Mouse (Mus musculus) cerebellum, postnatal 36 days (tissue): Measurements from ENCODE around the gene Zyx.

Experiments used
- DNase-seq, 2 experiments: peaks; one replicate each; pipeline ENCODE4 v3.0.0; 2021 to 2022; ENCODE audit warnings: mixed read lengths in 2 of 2

Zyx gene

DNA sequence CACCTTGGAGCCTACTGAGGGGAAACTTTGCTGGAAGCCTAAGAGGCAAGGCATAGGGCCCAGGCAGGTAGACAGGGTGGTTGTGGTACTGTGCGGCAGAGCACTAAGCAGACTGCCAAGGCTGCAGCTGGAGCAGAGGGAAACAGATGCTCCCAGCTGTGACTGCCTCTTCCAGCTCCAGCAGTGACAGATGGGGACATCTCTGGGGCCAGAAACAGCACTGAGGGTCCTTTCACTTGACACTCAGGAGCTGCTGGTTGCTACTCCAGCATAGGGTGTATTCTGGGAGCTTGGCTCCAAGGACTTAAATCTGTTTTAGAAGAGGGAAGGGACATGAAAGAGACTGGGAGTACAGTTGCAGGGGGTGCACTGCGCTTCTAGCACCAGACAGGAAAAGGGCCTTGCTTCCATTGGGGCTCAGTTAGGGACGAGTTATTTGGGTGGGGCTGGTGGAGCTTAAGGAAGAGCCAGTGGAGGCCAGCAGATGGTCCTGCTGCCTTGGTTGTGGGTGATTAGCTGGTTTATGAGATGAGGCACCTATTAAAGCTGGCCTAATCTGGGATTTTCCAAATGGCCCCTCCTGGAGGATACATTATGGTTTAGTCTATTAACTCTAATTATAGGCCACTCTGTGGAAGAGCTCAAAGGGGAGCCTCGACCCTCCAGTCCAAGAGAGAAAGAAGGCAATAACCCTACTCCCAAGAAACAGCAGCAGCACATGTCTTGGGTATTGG is 21.4 kb downstream of the Zyx start:
- no peak for DNase-seq

DNA sequence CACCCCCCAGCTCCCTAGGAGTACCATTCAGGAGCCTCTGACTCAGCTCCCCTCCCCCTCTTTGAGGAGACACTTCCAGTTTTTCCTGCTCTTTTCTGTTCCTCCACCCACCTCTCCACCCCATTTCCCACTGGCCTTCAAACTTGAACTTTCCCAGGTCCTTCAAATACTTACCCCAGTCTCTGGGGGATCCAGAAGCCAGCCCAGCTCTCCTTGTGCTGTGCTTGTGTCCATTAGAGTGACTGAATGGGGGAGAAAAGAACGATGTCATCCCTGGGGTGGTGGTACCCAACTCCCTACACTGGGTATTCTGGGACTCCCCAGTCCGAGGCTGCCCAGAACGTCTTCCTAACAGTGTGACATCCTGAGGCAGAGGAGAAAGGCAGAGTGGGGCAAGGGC is 22.6 kb downstream of the Zyx start:
- no peak for DNase-seq

DNA sequence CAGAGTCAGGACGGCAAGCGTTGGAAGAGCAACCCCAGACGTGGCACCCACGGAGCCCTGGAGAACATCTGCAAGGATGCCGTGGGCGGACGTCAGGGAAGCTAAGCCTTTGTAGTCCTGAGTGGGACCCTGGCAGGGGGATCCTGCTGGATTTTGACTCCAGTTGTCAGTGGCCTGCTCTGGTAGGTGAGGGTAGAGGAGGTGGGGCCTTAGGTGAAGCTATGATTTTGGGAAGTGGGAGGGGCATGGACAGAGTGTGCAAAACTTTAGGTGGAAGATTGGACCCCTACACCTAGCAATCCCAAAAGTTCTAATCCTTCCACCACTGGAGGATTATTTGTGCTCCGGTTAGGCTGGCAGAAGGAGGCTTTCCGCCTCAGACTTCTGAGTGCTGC is 23.0 kb downstream of the Zyx start:
- no peak for DNase-seq

DNA sequence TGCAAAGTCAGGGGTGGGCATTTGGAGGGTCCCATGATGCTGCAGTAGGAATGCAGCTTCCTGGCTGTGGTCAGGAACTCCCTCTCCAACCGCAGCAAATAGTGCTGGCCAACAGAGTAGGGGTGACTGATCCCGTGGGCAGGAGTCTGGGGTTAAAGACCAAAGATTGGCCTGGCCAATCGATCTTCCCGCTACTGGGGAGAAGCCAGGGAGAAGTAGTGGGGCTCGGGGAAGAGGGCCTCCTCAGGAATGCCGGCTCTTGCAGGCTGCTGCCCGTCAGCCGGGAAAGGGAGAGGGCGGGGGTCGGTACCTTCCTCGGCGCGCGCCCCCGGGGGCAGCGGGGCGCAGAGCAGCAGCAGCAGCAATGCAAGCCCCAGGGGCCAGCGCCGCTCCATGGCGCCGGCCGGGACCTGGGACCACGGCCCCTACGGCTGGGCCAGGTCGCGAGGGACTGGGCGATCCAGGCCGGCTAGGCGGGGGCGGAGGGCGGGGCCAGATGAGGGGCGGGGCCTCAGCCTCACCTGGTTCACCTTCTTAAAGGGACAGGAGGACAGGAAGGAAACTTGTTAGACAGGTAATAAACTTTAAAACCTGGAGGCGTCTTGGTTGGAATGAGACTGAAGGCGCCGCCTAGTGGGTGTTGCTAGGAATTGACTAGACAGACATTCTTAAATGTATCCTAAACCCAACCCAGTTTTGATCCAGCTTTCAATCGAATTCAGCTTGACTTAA is 23.6 kb downstream of the Zyx start, which contains the start of gene Epha1:
Gene Epha1, minus strand, starts transcription at position 453 of the 732 bp plus-strand sequence.
- peak; percentile 64 to 70 for DNase-seq

DNA sequence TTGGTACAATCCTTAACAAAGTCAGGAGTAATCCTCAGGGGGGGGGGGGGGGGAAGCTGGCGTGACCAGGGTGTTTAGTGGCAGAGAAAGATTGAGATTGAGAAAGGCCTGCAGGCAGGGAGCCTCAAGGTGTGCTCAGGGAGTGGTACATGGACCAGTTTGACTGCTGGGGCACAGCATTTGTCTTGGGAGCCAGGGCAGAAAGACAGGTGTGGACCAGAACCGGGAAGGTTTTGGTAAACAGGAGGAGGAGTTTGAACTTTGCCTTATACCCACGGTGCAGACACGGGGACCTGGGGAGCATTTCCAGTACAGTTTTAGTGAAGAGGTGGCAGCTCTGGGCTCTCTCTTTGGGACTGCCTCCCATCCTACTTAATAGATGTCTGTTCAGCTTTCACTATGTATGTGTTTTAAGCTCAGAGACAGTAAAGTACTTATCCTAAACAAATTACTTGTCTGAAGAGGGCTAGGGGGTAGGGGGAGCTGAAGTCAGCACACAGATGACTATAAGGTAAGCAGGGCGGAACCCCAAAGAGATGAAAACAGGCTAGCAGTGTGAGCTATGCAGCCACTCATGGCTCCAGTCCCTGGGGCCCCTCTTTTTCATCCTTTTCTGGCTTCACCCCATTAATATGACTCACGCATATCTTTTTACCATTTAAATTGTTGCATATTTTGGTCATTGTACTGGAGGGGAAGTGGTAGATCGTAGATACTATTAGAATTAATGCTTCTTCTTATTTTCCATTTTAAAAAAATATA is 24.4 kb downstream of the Zyx start:
- no peak for DNase-seq

DNA sequence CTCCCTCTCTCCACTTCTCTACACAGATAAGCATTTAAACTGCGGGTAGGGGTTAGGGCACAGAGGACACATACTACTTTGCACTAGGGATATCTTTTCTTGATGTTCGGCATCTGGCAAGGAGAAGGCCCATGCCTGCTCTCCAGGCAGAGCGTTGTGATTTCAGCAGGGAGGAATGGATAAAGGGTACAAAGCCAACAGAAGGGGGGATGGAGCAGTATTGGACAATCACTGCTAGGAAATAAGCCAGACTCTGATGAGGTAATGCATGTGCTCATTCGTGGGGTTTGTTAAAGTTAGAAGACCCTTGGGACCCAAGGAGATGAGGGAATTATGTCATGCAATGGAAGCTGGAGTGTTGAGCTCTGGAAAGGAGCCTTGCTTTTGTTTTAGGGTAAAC is 25.3 kb downstream of the Zyx start:
- DNase-seq: no peak

DNA sequence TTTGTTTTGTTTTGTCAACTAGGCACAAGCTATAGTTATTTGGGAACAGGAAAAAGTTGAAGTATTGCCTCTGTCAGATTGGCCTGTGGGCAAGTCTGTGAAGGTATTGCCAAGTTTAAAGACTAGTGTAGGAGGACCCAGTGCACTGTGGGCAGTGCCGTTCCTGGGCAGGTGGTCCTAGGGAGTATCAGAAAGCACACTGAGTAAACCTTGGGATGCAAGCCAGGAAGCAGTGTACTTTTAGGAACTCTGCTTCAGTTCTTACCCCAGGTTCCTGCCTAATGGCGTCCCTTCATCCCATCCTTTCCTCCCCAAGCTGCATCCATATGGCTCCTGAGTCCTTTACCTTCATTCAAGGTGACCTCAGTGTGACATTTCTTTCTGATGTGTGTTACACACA is 25.7 kb downstream of the Zyx start:
- no peak for DNase-seq

DNA sequence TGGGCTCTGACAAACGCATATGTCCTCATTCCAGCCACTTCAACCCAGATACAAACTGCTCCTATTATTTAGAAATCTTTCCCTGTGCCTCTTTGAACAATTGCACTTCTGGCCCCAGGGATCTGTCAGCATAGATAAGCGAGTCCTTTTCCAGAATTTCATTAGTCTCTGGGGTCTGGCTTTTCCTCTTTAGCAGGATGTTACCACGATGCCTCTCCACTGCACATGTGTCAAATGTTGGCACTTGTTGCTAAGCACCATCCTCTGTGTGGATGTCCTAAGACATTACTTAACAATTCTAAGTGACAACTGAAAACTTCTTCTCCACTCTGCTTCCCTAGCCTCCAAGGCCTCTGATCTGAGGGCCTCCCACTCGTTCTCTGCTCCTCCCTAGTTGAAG is 26.6 kb downstream of the Zyx start:
- DNase-seq: no peak

DNA sequence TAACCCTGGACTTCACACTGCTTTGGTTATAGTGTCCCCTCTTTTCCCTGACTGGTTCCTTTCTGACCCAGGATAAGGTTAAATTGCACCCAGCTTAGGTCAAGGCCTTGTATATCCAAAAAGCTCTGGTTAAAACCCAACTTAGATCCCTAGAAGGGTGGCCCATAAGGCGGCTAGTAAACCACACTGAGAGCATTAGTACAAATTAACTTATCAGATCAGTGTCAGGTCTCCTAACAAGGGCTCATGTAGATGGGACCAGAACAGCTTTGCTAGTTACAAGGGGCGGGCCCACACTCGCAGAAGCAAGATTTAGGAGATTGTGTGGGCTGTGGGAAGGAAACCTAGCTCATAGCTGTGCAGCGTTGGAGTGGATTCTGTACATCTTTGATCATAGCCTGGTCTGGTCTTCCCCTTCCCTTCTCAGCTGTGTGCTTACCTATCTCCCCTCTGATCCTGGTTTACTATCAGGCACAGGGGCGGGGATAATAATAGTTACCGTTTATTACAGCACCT is 27.1 kb downstream of the Zyx start:
- DNase-seq: no peak

DNA sequence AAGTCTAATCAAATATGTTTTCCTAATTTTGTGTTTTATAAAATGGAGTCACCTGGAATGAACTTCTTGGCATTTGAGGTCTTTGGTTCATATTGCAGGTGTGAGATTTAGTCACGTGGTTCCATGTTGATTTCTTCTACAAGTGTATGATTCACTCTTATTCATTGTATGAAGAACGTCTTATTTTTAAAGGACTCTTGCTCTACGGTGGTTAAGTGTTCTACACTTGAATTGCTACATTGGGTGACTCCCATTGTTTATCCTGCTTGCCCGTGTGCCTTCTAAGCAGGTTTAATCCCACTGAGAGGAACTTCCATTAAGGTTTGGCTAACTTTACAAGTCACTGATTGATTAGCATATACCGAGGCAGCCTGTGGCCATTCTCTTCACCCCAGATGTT is 27.9 kb downstream of the Zyx start:
- DNase-seq: no peak

DNA sequence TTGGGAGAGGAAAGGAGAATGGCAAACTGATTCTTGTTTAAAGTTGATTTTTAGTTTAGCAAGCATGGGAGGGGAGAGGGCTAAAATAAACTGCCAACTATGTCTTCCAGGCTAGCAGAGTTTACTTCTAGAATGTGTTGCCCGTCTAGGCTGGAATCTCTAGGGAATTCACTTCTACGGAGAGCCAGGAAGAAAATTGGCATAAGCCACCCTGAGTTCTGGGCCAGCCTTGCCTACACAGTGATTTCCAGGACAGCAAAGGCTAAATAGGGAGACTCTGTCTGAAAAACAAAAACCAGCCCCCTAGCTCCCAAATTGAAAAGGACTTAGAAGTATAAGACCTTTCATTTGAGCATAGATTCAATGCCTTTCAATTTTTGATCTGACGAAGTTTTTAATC is 30.1 kb downstream of the Zyx start:
- no peak for DNase-seq

DNA sequence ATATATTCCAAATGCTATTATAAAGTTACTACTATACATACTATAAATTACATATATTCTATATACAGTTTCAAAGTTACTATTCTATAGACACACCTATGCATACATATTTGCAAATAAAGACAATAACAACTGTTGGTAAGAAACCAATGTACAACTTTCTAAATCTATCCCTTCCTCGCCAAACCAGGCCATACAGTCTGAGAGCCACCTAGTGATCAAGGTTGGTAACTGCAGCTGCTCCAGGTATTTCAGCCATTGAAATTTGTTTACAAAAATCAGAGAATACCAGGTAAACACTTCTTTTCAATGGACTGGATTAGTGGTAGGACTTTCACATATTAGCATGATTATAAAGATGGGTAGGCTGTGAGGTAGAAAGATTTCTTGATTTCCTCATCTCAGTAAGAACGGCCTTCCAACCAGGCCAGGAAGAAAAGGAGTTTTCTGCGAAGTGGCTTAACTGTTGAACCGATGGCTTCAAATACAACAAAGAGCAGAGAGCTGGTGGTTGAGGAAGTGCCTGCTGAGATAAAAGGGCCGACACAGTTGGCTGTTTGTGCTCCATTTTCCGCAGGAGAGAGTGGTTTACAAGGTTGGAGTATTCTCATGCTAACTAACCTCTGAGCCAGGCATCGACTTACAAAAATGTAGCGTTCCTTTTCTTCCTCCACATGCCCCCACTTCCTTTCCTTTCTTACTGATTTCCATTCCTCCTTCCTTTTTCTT is 31.1 kb downstream of the Zyx start:
- DNase-seq: peak; percentile 55 to 64

DNA sequence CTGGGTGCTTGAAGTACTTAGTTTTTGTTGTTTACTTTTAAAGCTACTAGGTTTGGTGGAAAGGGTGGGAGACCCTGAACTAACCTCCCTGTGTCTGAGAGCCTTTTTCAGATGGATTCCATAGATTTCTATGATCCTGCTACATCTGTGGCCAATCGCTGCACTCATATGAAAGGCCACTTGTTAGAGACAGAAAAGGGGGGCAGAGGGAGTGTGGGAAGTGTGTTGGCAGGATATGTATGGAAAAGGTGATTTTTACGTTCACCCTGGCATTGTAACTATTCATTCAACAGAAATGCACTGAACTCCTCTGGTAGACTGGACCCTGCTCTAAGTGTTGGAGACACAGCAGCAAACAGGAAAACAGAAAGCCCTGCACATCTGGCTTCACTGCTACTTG is 31.8 kb downstream of the Zyx start:
- DNase-seq: no peak

DNA sequence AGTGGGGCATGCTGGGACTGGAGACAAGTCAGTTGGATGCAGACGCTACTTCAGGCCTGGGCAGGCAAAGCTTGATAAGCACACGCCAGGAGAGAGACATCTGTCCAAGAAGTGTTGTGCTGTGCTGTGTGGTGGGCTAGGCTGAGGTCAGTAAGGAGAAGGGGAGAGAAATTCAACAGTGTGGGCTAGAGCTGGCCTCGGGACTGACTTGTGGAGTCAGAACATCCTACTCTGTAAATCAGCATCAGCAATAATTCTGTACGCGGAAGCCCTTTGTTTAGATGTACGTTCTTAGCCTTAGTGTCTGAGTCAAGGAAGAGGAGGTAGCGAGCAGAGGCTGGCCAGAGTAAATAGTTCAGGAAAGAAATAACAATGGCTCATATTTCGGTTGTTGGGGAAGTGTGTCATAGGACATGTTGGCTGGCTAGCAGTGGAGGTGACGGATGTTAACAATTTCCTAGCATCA is 32.5 kb downstream of the Zyx start:
- DNase-seq: no peak

DNA sequence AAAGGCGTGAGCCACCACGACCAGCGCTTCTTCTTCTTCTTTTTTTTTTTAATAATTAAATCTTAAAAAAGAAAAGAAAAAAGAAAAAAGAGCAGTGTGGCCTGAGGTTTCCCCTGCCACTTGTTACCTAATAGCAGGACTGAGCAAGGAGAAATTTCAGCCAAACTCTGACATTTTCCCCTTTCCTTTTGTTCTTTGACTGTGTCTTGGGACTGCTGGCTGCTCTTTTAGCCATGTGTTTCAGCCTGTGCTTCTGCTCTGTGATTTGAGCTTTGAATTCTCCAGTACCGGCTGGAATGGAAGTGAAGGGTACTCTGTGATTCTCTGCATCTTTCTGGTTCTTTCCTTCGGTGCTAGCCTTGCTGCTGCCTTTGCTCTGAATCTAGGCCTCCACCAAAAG is 33.9 kb downstream of the Zyx start:
- DNase-seq: no peak

DNA sequence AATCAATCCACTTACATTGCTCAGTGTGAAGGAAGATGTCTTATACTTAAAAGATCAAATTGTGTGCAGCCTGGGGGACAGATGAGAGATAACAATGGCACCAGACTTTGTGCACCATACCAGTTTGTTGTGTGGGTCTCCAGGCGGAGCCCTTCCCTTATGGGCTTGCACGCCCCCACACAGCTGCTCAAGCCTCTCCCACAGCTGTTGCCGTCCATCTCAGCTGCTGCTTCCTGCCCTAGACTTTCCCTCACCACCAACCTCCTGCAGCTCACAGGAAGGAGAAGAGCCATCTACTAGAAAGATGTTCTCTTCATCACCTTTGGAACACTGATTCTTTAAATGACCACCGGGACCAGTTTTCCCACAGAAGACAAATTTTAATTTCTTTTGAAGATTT is 36.2 kb downstream of the Zyx start:
- no peak for DNase-seq

DNA sequence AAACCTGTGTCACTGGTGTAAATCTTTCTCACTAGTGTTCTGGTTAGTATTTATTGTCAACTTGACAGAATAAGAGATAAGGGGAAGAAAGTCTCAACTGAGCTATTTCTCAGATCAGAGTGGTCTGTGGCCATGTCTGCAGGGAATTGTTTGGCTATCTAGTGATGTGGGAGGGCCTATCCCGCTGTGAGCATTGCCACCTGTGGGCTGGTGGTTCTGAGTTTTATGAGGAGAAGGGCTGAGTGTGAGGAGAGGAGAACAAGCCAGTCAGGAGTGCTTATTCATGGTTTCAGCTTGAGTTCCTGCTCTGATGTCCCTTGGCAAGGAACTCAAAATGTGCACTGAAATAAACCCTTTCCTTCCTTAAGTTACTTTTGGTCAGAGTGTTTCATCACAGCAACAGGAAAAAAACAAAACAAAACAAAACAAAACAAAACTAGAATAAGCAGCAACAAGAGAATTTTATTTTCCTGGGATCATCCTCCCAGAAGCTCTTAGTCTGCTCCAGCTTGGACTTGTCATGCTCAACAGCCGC is 42.4 kb downstream of the Zyx start:
- no peak for DNase-seq

DNA sequence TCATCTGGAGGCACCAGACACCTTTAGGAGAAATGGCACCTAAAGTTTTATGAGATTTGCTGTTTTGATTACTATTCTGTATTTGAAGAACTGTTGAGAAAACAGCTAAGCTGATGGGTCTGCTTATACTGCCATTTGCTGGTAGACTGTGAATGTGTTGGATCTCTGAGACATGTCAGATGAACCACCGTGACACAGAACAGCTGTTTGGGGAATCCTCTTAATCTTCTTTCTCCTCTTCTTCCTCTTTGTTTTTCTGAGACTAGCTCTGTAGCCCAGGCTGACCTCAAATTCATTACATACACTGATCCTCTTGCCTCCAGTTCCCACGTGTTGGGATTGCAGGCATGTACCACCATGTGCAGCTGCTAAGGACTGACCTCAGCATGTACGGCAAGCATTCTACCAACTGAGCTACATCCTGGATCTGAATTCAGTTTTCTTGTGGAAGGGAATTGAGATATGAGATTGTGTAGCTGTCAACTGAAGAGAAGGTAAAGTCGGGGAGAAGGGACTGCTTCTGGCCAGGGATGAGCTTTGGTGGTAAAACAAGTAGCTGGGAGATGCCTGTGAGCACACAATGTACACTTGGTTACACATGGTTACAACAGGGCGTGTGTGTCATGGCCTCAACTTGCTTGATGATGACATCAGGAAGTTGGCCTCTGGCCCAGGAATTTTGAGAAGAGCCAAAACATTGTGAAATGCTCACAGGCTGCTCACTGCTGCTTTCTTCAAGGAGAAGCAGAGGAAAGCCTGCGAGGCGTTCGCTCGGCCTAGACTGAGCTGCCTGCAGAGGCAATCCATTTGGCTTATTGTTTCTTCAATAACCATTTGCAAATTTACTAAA is 46.8 kb downstream of the Zyx start:
- peak; percentile 33 to 44 for DNase-seq

DNA sequence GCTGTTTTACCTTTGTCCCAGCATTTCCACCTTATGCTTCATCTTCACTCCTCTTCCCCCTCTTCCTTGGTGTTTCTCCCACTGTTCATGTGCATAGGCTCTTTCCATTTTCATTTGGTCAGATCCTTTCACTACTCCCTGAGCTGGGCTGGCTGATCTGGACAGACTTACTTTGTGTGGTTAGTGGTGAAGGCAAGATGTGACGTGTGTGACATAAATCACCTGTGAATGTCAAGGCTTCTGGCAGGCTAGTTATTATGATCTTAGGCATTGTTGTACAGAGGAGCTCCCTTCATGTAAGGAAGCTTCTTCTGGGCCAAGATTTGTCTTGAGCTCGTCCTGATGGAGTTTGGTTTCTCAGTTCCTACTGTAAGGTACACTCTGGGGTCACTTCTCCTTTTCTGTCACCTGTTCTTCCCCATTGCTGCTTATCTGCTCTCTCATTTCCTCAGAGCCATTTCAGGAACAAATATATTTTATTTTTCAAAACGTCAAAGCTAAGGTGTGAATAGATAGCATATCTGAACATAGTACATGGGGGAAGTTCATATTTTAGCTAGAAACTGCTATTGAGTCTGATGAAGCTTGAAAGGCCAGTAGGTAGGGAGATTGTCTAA is 47.7 kb downstream of the Zyx start:
- DNase-seq: no peak

DNA sequence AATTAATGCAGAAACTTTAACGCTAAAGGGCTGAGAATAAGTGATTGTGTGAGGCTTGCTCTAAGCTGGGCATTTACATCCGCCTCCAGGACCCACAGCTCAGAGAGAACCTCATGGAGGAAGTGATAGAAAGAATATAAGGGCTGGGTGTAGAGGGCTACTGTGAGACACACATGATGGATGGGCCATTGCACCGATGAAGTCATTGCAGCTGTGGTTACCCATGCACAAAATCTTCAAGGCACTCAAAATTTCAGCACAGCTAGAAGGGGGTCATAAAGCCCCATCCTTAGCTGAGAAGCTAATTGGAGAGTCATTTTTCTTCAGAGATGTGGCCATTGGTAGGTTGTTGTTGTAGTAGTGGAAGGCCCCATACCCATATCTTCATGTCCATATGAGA is 48.9 kb downstream of the Zyx start:
- no peak for DNase-seq

DNA sequence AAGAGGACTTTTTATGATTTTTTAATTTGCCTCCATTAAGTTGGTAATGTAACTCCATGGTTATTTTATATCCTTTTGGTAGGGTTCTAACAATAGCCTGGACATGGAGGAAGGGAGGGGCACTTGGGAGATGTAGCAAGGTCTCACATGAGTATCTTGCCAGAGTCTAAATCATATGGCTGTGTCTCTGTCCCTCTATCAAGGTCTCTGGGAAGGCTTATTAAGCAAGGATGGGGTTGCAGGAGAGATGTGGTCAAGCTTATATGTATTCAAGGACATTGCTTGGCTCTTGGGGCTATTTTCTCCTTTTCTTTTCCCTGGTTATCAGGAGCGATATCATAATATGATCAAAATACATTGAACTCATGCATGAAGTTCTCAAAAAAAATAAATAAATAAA is 49.6 kb downstream of the Zyx start:
- DNase-seq: no peak
